Mouse (Mus musculus) megakaryocyte-erythroid progenitor cell, adult 5-6 weeks (primary cell): ENCODE measurements around the gene 9530003J23Rik. TPM values are rescaled to one million over a fixed set of nuclear protein-coding genes. Genes with fewer than 3 reads are reported as not detected.
"Not testable (repeated sequence)": the region's sequence is repeated elsewhere in the genome, so short reads cannot be mapped to it uniquely, and the experiment has no call there.

Experiments
- ATAC-seq: replicated peaks from 2 replicates; pipeline ENCODE4 v1.8.0; 2016; ENCODE audit warnings: mild to moderate bottlenecking, inconsistent platforms; ENCODE audit not compliant: severe bottlenecking, poor library complexity, low FRiP score, low TSS enrichment
- total RNA-seq, 2 experiments: library from RNA; stranded (forward) in 1 of 2; stranded (reverse) in 1 of 2; fragments of 200-1000, 215-1000 nt in 1 of 2; fragments of >200 nt in 1 of 2; fragmentation: Nextera tagmentation in 1 of 2; gene quantifications; 2 replicates each; pipeline ENCODE4 v1.2.3; 2014 to 2017

The 9530003J23Rik gene
- total RNA-seq (2014; fragmentation: Nextera tagmentation) (not detected in 2 replicates), total RNA-seq (2017) (not detected in 2 replicates)

GRCm38 (mm10) chr10:117238603-117239002, at the start of gene 9530003J23Rik:
9530003J23Rik (minus strand) TSS chr10:117238703.
- no peak for ATAC-seq

- no peak for ATAC-seq
These were observed 48.8 kb upstream of the 9530003J23Rik start for GRCm38 (mm10) chr10:117287226-117287850.

- no peak for ATAC-seq
These were observed 48.0 kb upstream of the 9530003J23Rik start for GRCm38 (mm10) chr10:117286366-117286970.

GRCm38 (mm10) chr10:117285584-117285983, 47.1 kb upstream of the 9530003J23Rik start:
- peak; percentile 81 for ATAC-seq

- ATAC-seq = no peak
These were observed 46.3 kb upstream of the 9530003J23Rik start for GRCm38 (mm10) chr10:117284578-117285520.

GRCm38 (mm10) chr10:117283871-117284577, 45.5 kb upstream of the 9530003J23Rik start:
- ATAC-seq = no peak

GRCm38 (mm10) chr10:117283196-117283595, 44.7 kb upstream of the 9530003J23Rik start:
- not testable (repeated sequence) for ATAC-seq

- ATAC-seq = no peak
These were observed 44.0 kb upstream of the 9530003J23Rik start for GRCm38 (mm10) chr10:117282551-117282950.

GRCm38 (mm10) chr10:117282049-117282448, 43.5 kb upstream of the 9530003J23Rik start, which contains the start of gene Lyz2:
Lyz2 (minus strand) TSS chr10:117282321.
- ATAC-seq = no peak

GRCm38 (mm10) chr10:117281381-117281920, 42.9 kb upstream of the 9530003J23Rik start:
- no peak for ATAC-seq

GRCm38 (mm10) chr10:117280000-117280399, 41.5 kb upstream of the 9530003J23Rik start:
- no peak for ATAC-seq

- not testable (repeated sequence) for ATAC-seq
These were observed 40.0 kb upstream of the 9530003J23Rik start for GRCm38 (mm10) chr10:117278510-117278909.

GRCm38 (mm10) chr10:117277779-117278178, 39.3 kb upstream of the 9530003J23Rik start:
- ATAC-seq = not testable (repeated sequence)

GRCm38 (mm10) chr10:117275681-117276369, 37.3 kb upstream of the 9530003J23Rik start:
- no peak for ATAC-seq

GRCm38 (mm10) chr10:117274645-117275044, 36.1 kb upstream of the 9530003J23Rik start:
- peak; percentile 86 for ATAC-seq

GRCm38 (mm10) chr10:117272023-117272422, 33.5 kb upstream of the 9530003J23Rik start:
- no peak for ATAC-seq

GRCm38 (mm10) chr10:117259870-117260269, 21.4 kb upstream of the 9530003J23Rik start:
- no peak for ATAC-seq

GRCm38 (mm10) chr10:117235866-117236265, 2.6 kb downstream of the 9530003J23Rik start:
- ATAC-seq = no peak
